Mouse (Mus musculus) megakaryocyte, adult 5-6 weeks (primary cell): ENCODE measurements around the gene Gas2l2. TPM values are rescaled to one million over a fixed set of nuclear protein-coding genes. Genes with fewer than 3 reads are reported as not detected.

Experiments used
- ATAC-seq: 2 replicates; pipeline ENCODE4 v1.8.0; 2016; ENCODE audit warnings: mild to moderate bottlenecking, inconsistent platforms; ENCODE audit not compliant: poor library complexity, severe bottlenecking
- total RNA-seq, 2 experiments: library from RNA; stranded (forward) in 1 of 2; stranded (reverse) in 1 of 2; fragments of 153-499, 151-499 nt in 1 of 2; fragments of 221-1000, 200-1000 nt in 1 of 2; gene quantifications; 2 replicates each; pipeline versions ENCODE4 v1.2.3 to v1.2.4; 2015 to 2017

The Gas2l2 gene
- total RNA-seq, 2 experiments from 2014 or later = not detected

GRCm38 (mm10) chr11:83445001-83445400 is 15.7 kb upstream of the Gas2l2 start:
- peak; percentile 31; the same call in 1 of the 2 replicates for ATAC-seq

GRCm38 (mm10) chr11:83443824-83444223 is 14.6 kb upstream of the Gas2l2 start:
- no peak for ATAC-seq

- ATAC-seq = peak; percentile 36
Observed at GRCm38 (mm10) chr11:83442596-83443267, 13.5 kb upstream of the Gas2l2 start.

GRCm38 (mm10) chr11:83441235-83441634 is 12.0 kb upstream of the Gas2l2 start:
- ATAC-seq = no peak

- ATAC-seq = peak; percentile 84
Observed at GRCm38 (mm10) chr11:83440081-83441064, 11.1 kb upstream of the Gas2l2 start.

GRCm38 (mm10) chr11:83439426-83440060 is 10.3 kb upstream of the Gas2l2 start:
- peak; percentile 34 for ATAC-seq

- ATAC-seq = no peak
Observed at GRCm38 (mm10) chr11:83437377-83437776, 8.1 kb upstream of the Gas2l2 start, which contains the start of gene 1700020L24Rik. TSS of gene 1700020L24Rik (plus strand) at chr11:83437677.

- peak; percentile 63 for ATAC-seq
Observed at GRCm38 (mm10) chr11:83432533-83432932, 3.3 kb upstream of the Gas2l2 start.

GRCm38 (mm10) chr11:83426964-83427363 is 2.3 kb downstream of the Gas2l2 start:
- peak; percentile 95 for ATAC-seq

- ATAC-seq = peak; percentile 54
Observed at GRCm38 (mm10) chr11:83424681-83425080, 4.6 kb downstream of the Gas2l2 start.

GRCm38 (mm10) chr11:83421305-83421704 is 8.0 kb downstream of the Gas2l2 start:
- ATAC-seq = 0 out of 2 replicates have a peak, but pooled peaks have one; percentile 39

GRCm38 (mm10) chr11:83420338-83420737 is 8.9 kb downstream of the Gas2l2 start:
- ATAC-seq = no peak

GRCm38 (mm10) chr11:83418566-83418965 is 10.7 kb downstream of the Gas2l2 start:
- peak; percentile 56 for ATAC-seq

GRCm38 (mm10) chr11:83417708-83418107 is 11.5 kb downstream of the Gas2l2 start:
- ATAC-seq = no peak

- ATAC-seq = no peak
Observed at GRCm38 (mm10) chr11:83417080-83417479, 12.2 kb downstream of the Gas2l2 start.

- ATAC-seq = no peak
Observed at GRCm38 (mm10) chr11:83410510-83410909, 18.7 kb downstream of the Gas2l2 start.

- ATAC-seq = no peak
Observed at GRCm38 (mm10) chr11:83409792-83410291, 19.4 kb downstream of the Gas2l2 start.

- no peak for ATAC-seq
Observed at GRCm38 (mm10) chr11:83409087-83409754, 20.0 kb downstream of the Gas2l2 start, which contains the start of gene Rasl10b. TSS of gene Rasl10b (plus strand) at chr11:83409137.

- ATAC-seq = no peak
Observed at GRCm38 (mm10) chr11:83408242-83408641, 21.0 kb downstream of the Gas2l2 start.

- ATAC-seq = no peak
Observed at GRCm38 (mm10) chr11:83406391-83406790, 22.9 kb downstream of the Gas2l2 start.
